Mouse (Mus musculus) kidney, adult 2 months (tissue): ENCODE results near the gene Fhdc1.

Source experiments
- CTCF ChIP-seq: fragments of 200-500 bp; conservative IDR thresholded peaks from 2 replicates; pipeline ENCODE4 v1.5.1; 2011; ENCODE audit warnings: low read depth, mild to moderate bottlenecking, control low read depth, low read length, moderate library complexity, mixed read lengths; ENCODE audit not compliant: insufficient read depth, insufficient read length
- POLR2A ChIP-seq: fragments of 200-500 bp; IDR thresholded peaks from one replicate; pipeline ENCODE4 v1.6.1; 2011; ENCODE audit warnings: low read depth, low read length, control low read depth

- TF ChIP-seq POLR2A (no peak), CTCF (no peak)
Measured at GRCm38 (mm10) chr3:84428994-84429725, 51.1 kb downstream of the Fhdc1 start.
